15 mouse cellular contexts compared by ENCODE assay signal in genomic region chr3:57583533-57583932, GRCm38 (mm10). TPM values are rescaled to one million over a fixed set of nuclear protein-coding genes. Genes with fewer than 3 reads are reported as not detected.
DNase-seq lines count a peak whose midpoint lies in the region.
"Had no signal": no experiment of that assay in that cellular context is flagged by ENCODE, and none has a peak within 500 bp of the region (broad histone marks: within the 10 kb centered on the region; RNA-seq: fewer than 3 reads in every experiment).

No protein-coding gene starts in this region.

- peak; percentile 69 for DNase-seq in heart, adult 11 months
- no peak for DNase-seq in heart, adult 8-10 months (ENCODE audit: low spot score)
- DNase-seq in R1 (ENCODE audit: low read depth, low spot score) = peak; percentile 91
- DNase-seq in kidney, adult 11 months = no peak
- DNase-seq in right cerebral cortex, postnatal 10 days (ENCODE audit: low spot score in 2 of 2) = no peak
- DNase-seq: adrenal gland, adult 8-10 months; adrenal gland, postnatal 14 days; adrenal gland, postnatal 36 days; B cell, adult 2 months; cerebellum, adult 11-12 months; cerebellum, adult 2 months; cerebellum, adult 9-10 months; cerebellum, postnatal 10 days; cerebellum, postnatal 25 days; forebrain, postnatal 0 days had no signal

RNA-seq across cellular contexts. Expression of gene Wwtr1, which starts 7.8 kb away (rescaled TPM):
- 10 to 100 TPM; 39.7 to 50.1 (median 46.3) TPM for total RNA-seq in heart, adult 8-10 months (2022)

Comparison
In these comparisons a context has a peak if more than half of its experiments do, and no peak if none do; other contexts are left out.
1. DNase-seq: peak in heart, adult 11 months (single experiment) and R1 (single experiment); none in heart, adult 8-10 months (single experiment), kidney, adult 11 months (single experiment) and right cerebral cortex, postnatal 10 days (0 of 2).